28 mouse cellular contexts compared by ENCODE assay signal in genomic region chr12:44840585-44840984, GRCm38 (mm10).
DNase-seq lines count a peak whose midpoint lies in the region; ATAC-seq and TF ChIP-seq lines count a peak whose summit lies in the region.
"Had no signal": no experiment of that assay in that cellular context is flagged by ENCODE, and none has a peak within 500 bp of the region (broad histone marks: within the 10 kb centered on the region; RNA-seq: fewer than 3 reads in every experiment).

No protein-coding gene starts in this region.

- H3K27me3 ChIP-seq in forebrain, embryonic 14.5 days (replicated peaks; ENCODE audit: control insufficient read depth, insufficient read depth, low read length): no peaks in the 10 kb centered on the region
- H3K27me3 ChIP-seq in forebrain, embryonic 11.5 days (ENCODE audit: control insufficient read depth, insufficient read depth, low read length): no peaks in the 10 kb centered on the region
- no peaks in the 10 kb centered on the region for H3K27me3 ChIP-seq in hindbrain, embryonic 14.5 days (ENCODE audit: control insufficient read depth, insufficient read depth, low read length)
- no peaks in the 10 kb centered on the region for H3K27me3 ChIP-seq in hindbrain, embryonic 13.5 days
- H3K27me3 ChIP-seq in hindbrain, embryonic 15.5 days: no peaks in the 10 kb centered on the region
- no peaks in the 10 kb centered on the region for H3K27me3 ChIP-seq in midbrain, postnatal 0 days (ENCODE audit: insufficient read depth, low read length)
- H3K27me3 ChIP-seq in heart, embryonic 10.5 days (ENCODE audit: insufficient read depth, poor library complexity, severe bottlenecking): no peaks in the 10 kb centered on the region
- H3K27me3 ChIP-seq: CH12.LX; embryonic facial prominence, embryonic 12.5 days; embryonic facial prominence, embryonic 15.5 days; forebrain, embryonic 12.5 days; heart, embryonic 12.5 days; heart, embryonic 15.5 days; intestine, embryonic 15.5 days had no signal

- peaks cover 13% of the 10 kb centered on the region for H3K4me1 ChIP-seq in forebrain, embryonic 14.5 days (ENCODE audit: control insufficient read depth, insufficient read depth, low read length)
- H3K4me1 ChIP-seq in forebrain, embryonic 11.5 days (replicated peaks; ENCODE audit: control insufficient read depth, insufficient read depth, low read length): peaks cover 5% of the 10 kb centered on the region; the same call in 1 of the 2 replicates
- H3K4me1 ChIP-seq in hindbrain, embryonic 14.5 days (replicated peaks; ENCODE audit: control insufficient read depth, insufficient read depth, low read length): peaks cover 19% of the 10 kb centered on the region
- H3K4me1 ChIP-seq in hindbrain, embryonic 13.5 days (replicated peaks): peaks cover 16% of the 10 kb centered on the region
- H3K4me1 ChIP-seq in hindbrain, embryonic 15.5 days (replicated peaks): peaks cover 13% of the 10 kb centered on the region
- no peaks in the 10 kb centered on the region for H3K4me1 ChIP-seq in midbrain, postnatal 0 days (ENCODE audit: insufficient read depth, low read length)
- H3K4me1 ChIP-seq in heart, embryonic 10.5 days: no peaks in the 10 kb centered on the region
- H3K4me1 ChIP-seq: heart, embryonic 12.5 days; heart, embryonic 15.5 days; intestine, embryonic 15.5 days had no signal

- H3K4me3 ChIP-seq in forebrain, embryonic 14.5 days (ENCODE audit: low read depth, low read length): no peak overlapping the region
- no peak overlapping the region for H3K4me3 ChIP-seq in forebrain, embryonic 11.5 days (ENCODE audit: low read depth, low read length)
- no peak overlapping the region for H3K4me3 ChIP-seq in hindbrain, embryonic 14.5 days (replicated peaks; ENCODE audit: low read length)
- H3K4me3 ChIP-seq in hindbrain, embryonic 13.5 days: no peak overlapping the region
- no peak overlapping the region for H3K4me3 ChIP-seq in hindbrain, embryonic 15.5 days
- H3K4me3 ChIP-seq in midbrain, postnatal 0 days (ENCODE audit: low read depth, low read length): no peak overlapping the region
- no peak overlapping the region for H3K4me3 ChIP-seq in heart, embryonic 10.5 days
- H3K4me3 ChIP-seq: embryonic facial prominence, embryonic 12.5 days; embryonic facial prominence, embryonic 15.5 days; forebrain, embryonic 12.5 days; heart, embryonic 12.5 days; heart, embryonic 15.5 days; intestine, embryonic 15.5 days had no signal

- ATAC-seq in forebrain, embryonic 14.5 days: no peak
- ATAC-seq in forebrain, embryonic 11.5 days (replicated peaks; ENCODE audit: low FRiP score): no peak
- ATAC-seq in hindbrain, embryonic 14.5 days (ENCODE audit: low FRiP score): no peak
- no peak for ATAC-seq in hindbrain, embryonic 13.5 days (ENCODE audit: low FRiP score)
- ATAC-seq in hindbrain, embryonic 15.5 days (ENCODE audit: low FRiP score, low read depth): no peak
- no peak for ATAC-seq in midbrain, postnatal 0 days (ENCODE audit: low FRiP score)
- ATAC-seq: intestine, embryonic 15.5 days had no signal

- WGBS in forebrain, embryonic 14.5 days: 57% methylated on average over 2 of the region's 2 CpGs
- 72% methylated on average over 2 of the region's 2 CpGs for WGBS in forebrain, embryonic 11.5 days
- WGBS in hindbrain, embryonic 14.5 days: 61% methylated on average over 2 of the region's 2 CpGs
- 59% methylated on average over 2 of the region's 2 CpGs for whole genome bisulfite sequencing in hindbrain, embryonic 13.5 days
- 67% methylated on average over 2 of the region's 2 CpGs for WGBS in hindbrain, embryonic 15.5 days
- 67% methylated on average over 2 of the region's 2 CpGs for WGBS in midbrain, postnatal 0 days
- 68% methylated on average over 2 of the region's 2 CpGs for WGBS in heart, embryonic 10.5 days

- DNase-seq in forebrain, embryonic 14.5 days (ENCODE audit: low spot score): no peak
- DNase-seq in forebrain, embryonic 11.5 days (ENCODE audit: low spot score): no peak
- no peak for DNase-seq in hindbrain, embryonic 14.5 days (ENCODE audit: low spot score)
- no peak for DNase-seq in midbrain, postnatal 0 days (ENCODE audit: low spot score)
- no peak for DNase-seq in heart, embryonic 10.5 days (ENCODE audit: low spot score)
- DNase-seq: adrenal gland, adult 2 months; adrenal gland, postnatal 14 days; B cell, adult 2 months; cerebellum, adult 11-12 months; cerebellum, adult 8-10 months; cerebellum, postnatal 36 days; gastrocnemius, adult 2 months; gastrocnemius, postnatal 14 days; heart, adult 11 months; heart, postnatal 10 days; heart, postnatal 36 days; kidney, adult 11 months; kidney, adult 8-10 months had no signal

- no peak overlapping the region for H3K9ac ChIP-seq in forebrain, embryonic 14.5 days (ENCODE audit: low read length)
- H3K9ac ChIP-seq in forebrain, embryonic 11.5 days (ENCODE audit: low read length): no peak overlapping the region
- H3K9ac ChIP-seq in hindbrain, embryonic 14.5 days: no peak overlapping the region
- H3K9ac ChIP-seq in hindbrain, embryonic 13.5 days: no peak overlapping the region
- no peak overlapping the region for H3K9ac ChIP-seq in hindbrain, embryonic 15.5 days
- H3K9ac ChIP-seq in midbrain, postnatal 0 days (replicated peaks; ENCODE audit: low read length, poor library complexity, severe bottlenecking): no peak overlapping the region
- H3K9ac ChIP-seq: embryonic facial prominence, embryonic 12.5 days; embryonic facial prominence, embryonic 15.5 days; forebrain, embryonic 12.5 days; heart, embryonic 12.5 days; heart, embryonic 15.5 days; intestine, embryonic 15.5 days had no signal

- TF ChIP-seq CTCF in midbrain, postnatal 0 days (IDR thresholded peaks at IDR 0.05): no peak

- H3K4me2 ChIP-seq in forebrain, embryonic 14.5 days (ENCODE audit: low read length): 0 out of 2 replicates have a peak overlapping the region, but pooled peaks have one; percentile 14
- H3K4me2 ChIP-seq in forebrain, embryonic 11.5 days (ENCODE audit: low read depth, low read length, severe bottlenecking): no peak overlapping the region
- no peak overlapping the region for H3K4me2 ChIP-seq in hindbrain, embryonic 14.5 days (replicated peaks)
- H3K4me2 ChIP-seq in hindbrain, embryonic 13.5 days: no peak overlapping the region
- H3K4me2 ChIP-seq in hindbrain, embryonic 15.5 days: no peak overlapping the region
- no peak overlapping the region for H3K4me2 ChIP-seq in midbrain, postnatal 0 days (ENCODE audit: low read depth, low read length, poor library complexity, severe bottlenecking)
- H3K4me2 ChIP-seq: embryonic facial prominence, embryonic 12.5 days; embryonic facial prominence, embryonic 15.5 days; heart, embryonic 12.5 days; heart, embryonic 15.5 days; intestine, embryonic 15.5 days had no signal

- no peaks in the 10 kb centered on the region for H3K36me3 ChIP-seq in forebrain, embryonic 14.5 days (ENCODE audit: control insufficient read depth, insufficient read depth, low read length)
- no peaks in the 10 kb centered on the region for H3K36me3 ChIP-seq in forebrain, embryonic 11.5 days (ENCODE audit: control insufficient read depth, insufficient read depth, low read length)
- no peaks in the 10 kb centered on the region for H3K36me3 ChIP-seq in hindbrain, embryonic 14.5 days (replicated peaks; ENCODE audit: control insufficient read depth, insufficient read depth)
- no peaks in the 10 kb centered on the region for H3K36me3 ChIP-seq in hindbrain, embryonic 13.5 days
- H3K36me3 ChIP-seq in hindbrain, embryonic 15.5 days: no peaks in the 10 kb centered on the region
- no peaks in the 10 kb centered on the region for H3K36me3 ChIP-seq in midbrain, postnatal 0 days (ENCODE audit: insufficient read depth, low read length)
- no peaks in the 10 kb centered on the region for H3K36me3 ChIP-seq in heart, embryonic 10.5 days
- H3K36me3 ChIP-seq: embryonic facial prominence, embryonic 12.5 days; embryonic facial prominence, embryonic 15.5 days; forebrain, embryonic 12.5 days; G1E; heart, embryonic 12.5 days; heart, embryonic 15.5 days; intestine, embryonic 15.5 days had no signal

- H3K9me3 ChIP-seq in forebrain, embryonic 14.5 days (replicated peaks; ENCODE audit: control insufficient read depth, low read length): no peaks in the 10 kb centered on the region
- no peaks in the 10 kb centered on the region for H3K9me3 ChIP-seq in forebrain, embryonic 11.5 days (ENCODE audit: control insufficient read depth, low read length)
- H3K9me3 ChIP-seq in hindbrain, embryonic 14.5 days (ENCODE audit: control insufficient read depth, low read length): no peaks in the 10 kb centered on the region
- no peaks in the 10 kb centered on the region for H3K9me3 ChIP-seq in hindbrain, embryonic 13.5 days
- no peaks in the 10 kb centered on the region for H3K9me3 ChIP-seq in hindbrain, embryonic 15.5 days
- no peaks in the 10 kb centered on the region for H3K9me3 ChIP-seq in midbrain, postnatal 0 days (ENCODE audit: low read length)
- H3K9me3 ChIP-seq in heart, embryonic 10.5 days: no peaks in the 10 kb centered on the region
- H3K9me3 ChIP-seq: embryonic facial prominence, embryonic 12.5 days; embryonic facial prominence, embryonic 15.5 days; forebrain, embryonic 12.5 days; heart, embryonic 12.5 days; heart, embryonic 15.5 days; intestine, embryonic 15.5 days had no signal

- no peak overlapping the region for H3K27ac ChIP-seq in forebrain, embryonic 14.5 days (ENCODE audit: low read depth, low read length)
- H3K27ac ChIP-seq in forebrain, embryonic 11.5 days (ENCODE audit: low read depth, low read length): no peak overlapping the region
- H3K27ac ChIP-seq in hindbrain, embryonic 14.5 days: peak overlapping the region; percentile 72; the same call in 1 of the 2 replicates
- H3K27ac ChIP-seq in hindbrain, embryonic 13.5 days: no peak overlapping the region; the same call in 1 of the 2 replicates
- H3K27ac ChIP-seq in hindbrain, embryonic 15.5 days (replicated peaks): 0 out of 2 replicates have a peak overlapping the region, but pooled peaks have one; percentile 35
- no peak overlapping the region for H3K27ac ChIP-seq in midbrain, postnatal 0 days (ENCODE audit: low read depth, low read length)
- H3K27ac ChIP-seq in heart, embryonic 10.5 days: no peak overlapping the region
- H3K27ac ChIP-seq: embryonic facial prominence, embryonic 12.5 days; embryonic facial prominence, embryonic 15.5 days; gastrocnemius, adult 2 months; heart, embryonic 15.5 days; intestine, embryonic 15.5 days had no signal

Comparison
In these comparisons a context has a peak if more than half of its experiments do, and no peak if none do; other contexts are left out.
1. H3K27ac ChIP-seq: peak in hindbrain, embryonic 14.5 days (single experiment) and hindbrain, embryonic 15.5 days (single experiment); none in forebrain, embryonic 14.5 days (single experiment), forebrain, embryonic 11.5 days (single experiment), hindbrain, embryonic 13.5 days (single experiment), midbrain, postnatal 0 days (single experiment) and heart, embryonic 10.5 days (single experiment).